Mouse (Mus musculus) embryonic fibroblast, embryonic 13.5 days (primary cell): Measurements from ENCODE around the gene Henmt1. TPM values are rescaled to one million over a fixed set of nuclear protein-coding genes. Genes with fewer than 3 reads are reported as not detected.

Experiments
- H3K27ac ChIP-seq: 2 replicates; pipeline ENCODE4 v1.5.1; 2012; ENCODE audit warnings: low read length, control low read depth, inconsistent platforms; ENCODE audit not compliant: insufficient read depth
- H3K4me1 ChIP-seq: 2 replicates; pipeline ENCODE4 v1.6.1; 2011; ENCODE audit warnings: low read length; ENCODE audit not compliant: control insufficient read depth, insufficient read depth
- H3K4me3 ChIP-seq: 2 replicates; pipeline ENCODE4 v1.5.1; 2011; ENCODE audit warnings: mild to moderate bottlenecking, control low read depth, low read length; ENCODE audit not compliant: insufficient read depth
- CTCF ChIP-seq: IDR thresholded peaks from 2 replicates; pipeline ENCODE4 v1.5.1; 2011; ENCODE audit warnings: mild to moderate bottlenecking, control low read depth, low read length, moderate library complexity, borderline replicate concordance; ENCODE audit not compliant: insufficient read depth
- POLR2A ChIP-seq: IDR thresholded peaks from 2 replicates; pipeline ENCODE4 v1.6.1; 2011; ENCODE audit warnings: low read depth, mild to moderate bottlenecking, control low read depth, low read length, moderate library complexity
- polyA plus RNA-seq: library from polyadenylated mRNA; stranded (reverse); fragments of >200 nt; gene quantifications from 2 replicates; pipeline ENCODE4 v1.2.4, GENCODE M21; 2011; ENCODE audit warnings: low read depth; ENCODE audit not compliant: missing spikeins, insufficient read length

Henmt1 gene
- polyA plus RNA-seq, 1 experiment, result not detected

DNA sequence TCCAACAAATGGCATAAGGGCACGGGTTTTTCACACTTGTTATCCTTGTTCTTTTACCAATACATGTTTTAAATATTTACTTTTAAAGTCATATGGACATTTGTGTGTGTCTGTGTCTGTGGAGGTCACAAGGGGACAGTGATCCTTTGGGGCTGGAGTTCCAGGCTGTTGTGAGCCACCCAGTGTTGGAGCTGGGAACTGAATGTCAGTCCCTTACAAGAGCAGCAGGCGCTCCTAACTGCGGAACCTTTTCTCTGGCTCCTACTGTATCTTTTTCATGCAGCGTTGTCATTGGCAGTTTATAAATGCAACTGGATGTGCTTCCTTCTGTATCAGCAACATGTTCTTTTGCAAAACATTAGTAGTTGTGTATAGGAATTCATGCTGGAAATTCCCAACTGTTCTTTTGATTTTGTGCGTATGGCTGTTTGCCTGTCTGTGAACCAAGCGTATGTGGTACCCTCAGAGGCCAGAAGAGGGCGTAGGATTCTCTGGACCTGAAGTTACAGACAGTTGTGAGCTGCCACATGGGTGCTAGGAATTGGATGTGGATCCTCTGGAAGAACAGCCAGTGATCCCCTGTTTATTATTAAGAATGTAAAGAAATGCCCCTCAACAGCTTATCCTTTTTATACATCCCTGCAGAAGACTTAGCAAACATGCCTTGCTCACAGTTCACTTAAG, 24.8 kb downstream of the Henmt1 start:
- no peak overlapping the region for H3K27ac ChIP-seq
- H3K4me1 ChIP-seq, result peaks cover 6% of the 10 kb centered on the region; the same call in 1 of the 2 replicates
- no peak overlapping the region for H3K4me3 ChIP-seq
- TF ChIP-seq POLR2A (no peak), CTCF (no peak)

DNA sequence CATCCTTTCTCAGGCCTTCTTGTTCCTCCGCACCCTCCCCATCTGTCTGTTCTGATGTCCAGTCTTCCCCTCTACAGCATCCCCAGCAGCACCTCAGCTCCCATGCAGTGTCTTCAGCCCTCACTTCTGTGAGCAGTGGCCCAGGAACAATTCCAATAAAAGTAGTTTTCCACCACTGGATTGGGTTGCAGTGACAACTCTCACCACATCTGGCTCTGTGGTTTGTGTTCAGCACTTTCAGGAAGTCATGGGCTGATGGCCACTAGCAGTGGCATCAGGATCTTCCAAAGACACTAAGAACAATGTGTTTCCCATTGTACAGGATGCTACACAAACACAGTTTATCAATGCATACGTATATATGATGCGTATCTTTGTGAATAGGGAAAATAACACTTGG, 26.4 kb downstream of the Henmt1 start:
- Histone ChIP-seq H3K4me3 (no peak overlapping the region), H3K4me1 (no peaks in the 10 kb centered on the region), H3K27ac (no peak overlapping the region)
- no peak for TF ChIP-seq CTCF
- TF ChIP-seq POLR2A, result no peak

DNA sequence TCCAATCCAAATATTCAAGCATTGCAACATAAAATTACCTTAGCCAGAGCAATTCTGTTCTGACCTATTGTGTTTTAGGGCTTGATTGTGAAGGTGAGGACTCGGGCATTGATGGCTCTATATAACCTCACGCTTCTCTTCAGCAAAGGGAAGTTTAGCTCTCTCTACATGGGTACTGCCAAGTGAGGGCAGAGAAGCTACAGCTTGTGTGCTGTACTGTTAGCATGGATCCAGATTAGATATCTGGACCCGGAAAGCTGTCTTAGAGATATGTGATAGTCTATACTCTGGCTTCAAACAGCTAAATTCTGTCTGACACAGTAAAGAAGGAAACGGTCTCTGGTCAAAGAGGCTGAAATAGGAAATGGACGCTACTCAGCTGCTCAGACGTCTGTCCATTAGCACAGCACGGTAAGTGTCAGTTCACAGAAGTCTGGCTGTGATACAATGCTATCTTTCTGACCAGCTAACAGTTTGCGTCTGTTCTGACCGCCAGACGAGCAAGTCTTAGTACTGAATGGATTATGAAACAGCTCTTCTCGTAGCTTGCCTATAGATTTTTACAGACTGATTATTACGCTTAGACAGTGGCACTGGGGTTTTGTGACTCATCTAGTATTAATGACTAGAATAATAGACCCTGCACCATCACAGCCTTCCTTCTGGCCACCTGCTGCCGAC, 34.4 kb downstream of the Henmt1 start:
- TF ChIP-seq POLR2A (no peak), CTCF (no peak)
- Histone ChIP-seq H3K4me3 (no peak overlapping the region), H3K27ac (no peak overlapping the region), H3K4me1 (peaks cover 5% of the 10 kb centered on the region; the same call in 1 of the 2 replicates)

DNA sequence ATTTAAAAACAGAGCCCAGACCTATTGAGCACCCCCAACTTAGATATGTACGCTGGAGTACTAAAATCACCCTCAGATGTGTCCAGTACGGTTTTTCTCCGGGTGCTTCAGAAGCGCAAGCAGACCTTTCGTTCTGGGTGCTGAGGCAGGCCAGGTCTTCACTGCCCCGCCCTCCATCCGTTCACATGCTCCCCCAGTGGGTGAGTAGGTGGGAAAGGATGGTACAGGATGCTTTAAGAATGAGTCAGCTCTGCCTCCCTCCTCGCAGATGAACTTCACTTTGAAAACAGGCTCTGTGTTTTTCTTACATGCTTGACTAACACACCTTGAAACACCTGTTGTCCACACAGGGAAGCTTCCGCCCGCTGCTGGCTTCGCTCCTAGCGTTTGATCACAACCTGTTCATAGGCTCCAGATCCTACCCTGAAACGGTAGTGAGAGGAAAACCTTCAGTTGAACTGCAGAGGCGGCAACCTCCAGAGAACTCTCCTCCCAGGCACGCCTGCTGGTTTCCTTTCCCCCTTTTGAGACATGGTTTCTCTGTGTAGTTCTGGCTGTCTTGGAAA, 35.3 kb downstream of the Henmt1 start:
- Histone ChIP-seq H3K27ac (no peak overlapping the region), H3K4me3 (no peak overlapping the region), H3K4me1 (peaks cover 5% of the 10 kb centered on the region; the same call in 1 of the 2 replicates)
- TF ChIP-seq CTCF (no peak), POLR2A (no peak)

DNA sequence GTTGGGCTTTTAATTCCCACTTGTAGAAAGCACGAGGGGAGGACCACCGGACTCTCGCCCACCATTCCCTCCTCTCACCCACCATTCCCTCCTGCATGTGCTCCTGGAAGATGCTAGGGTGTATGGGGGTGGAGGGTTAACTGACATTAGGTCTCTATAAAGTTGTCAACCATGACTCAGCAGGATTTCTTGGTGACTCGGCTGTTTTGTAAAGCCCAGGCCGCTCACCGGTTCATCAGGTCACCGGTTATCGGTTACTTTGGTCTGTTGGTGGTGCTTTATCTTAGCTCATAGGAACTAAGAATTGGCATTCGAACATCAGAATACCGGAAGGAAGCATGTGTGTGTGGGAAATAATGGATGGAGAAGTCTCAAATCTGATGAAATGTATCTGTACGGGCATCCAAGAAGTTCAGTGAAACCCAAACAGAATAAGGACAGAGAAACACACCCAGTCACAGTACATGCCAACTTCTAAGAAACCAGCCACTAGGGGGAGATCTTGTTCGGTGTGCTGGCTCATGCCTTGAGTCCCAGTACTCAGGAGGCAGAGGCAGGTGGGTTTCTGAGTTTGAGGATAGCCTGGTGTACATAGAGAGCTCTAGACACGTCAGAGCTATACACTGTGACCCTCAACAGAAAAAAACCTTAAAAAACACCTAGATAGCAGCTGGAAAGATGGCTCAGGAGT, 37.8 kb downstream of the Henmt1 start:
- TF ChIP-seq CTCF (no peak), POLR2A (no peak)
- Histone ChIP-seq H3K4me3 (no peak overlapping the region), H3K4me1 (peaks cover 5% of the 10 kb centered on the region; the same call in 1 of the 2 replicates), H3K27ac (no peak overlapping the region)

DNA sequence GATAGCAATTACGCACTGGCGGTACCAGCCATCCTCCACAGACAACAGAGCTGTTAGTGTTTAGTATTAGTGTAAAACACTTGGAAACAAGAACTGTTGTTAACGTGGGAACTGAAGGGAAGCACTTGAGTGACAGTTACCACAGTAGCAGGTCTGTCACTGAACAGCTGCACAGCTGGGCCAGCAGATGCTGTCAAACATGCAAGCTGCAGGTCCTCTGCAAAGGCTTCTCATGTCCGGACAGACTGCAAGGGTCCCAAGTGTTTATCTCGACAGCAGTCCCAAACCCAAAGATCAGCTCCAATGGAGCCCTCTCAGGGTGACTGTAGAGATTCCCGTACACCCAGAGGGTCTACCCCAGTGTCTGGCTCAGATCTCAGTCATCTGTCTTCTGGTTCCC, 42.3 kb downstream of the Henmt1 start:
- Histone ChIP-seq H3K27ac (no peak overlapping the region), H3K4me3 (no peak overlapping the region), H3K4me1 (no peaks in the 10 kb centered on the region)
- TF ChIP-seq POLR2A, result no peak

DNA sequence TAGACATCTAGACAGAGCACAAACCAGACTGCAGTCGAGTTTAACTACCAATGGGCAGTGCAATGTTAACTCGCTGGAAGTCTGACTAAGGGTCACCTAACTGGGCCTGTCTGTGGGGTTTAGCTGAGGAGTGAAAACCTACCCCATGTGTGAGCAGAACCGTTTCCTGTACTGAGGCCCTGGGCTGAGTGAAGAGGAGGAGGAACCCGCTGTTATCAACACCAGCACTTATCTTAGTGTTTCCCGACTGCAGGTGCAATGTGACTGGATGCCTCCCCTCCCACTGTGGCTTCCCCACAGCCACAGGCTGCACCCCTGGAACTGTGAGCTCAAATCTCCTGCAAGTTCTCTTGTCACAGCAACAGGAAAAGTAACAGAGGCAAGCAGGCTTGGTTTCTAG, 44.3 kb downstream of the Henmt1 start:
- H3K4me3 ChIP-seq, result no peak overlapping the region
- no peak for TF ChIP-seq POLR2A
- no peak for TF ChIP-seq CTCF
- H3K27ac ChIP-seq, result no peak overlapping the region
- H3K4me1 ChIP-seq, result no peaks in the 10 kb centered on the region

DNA sequence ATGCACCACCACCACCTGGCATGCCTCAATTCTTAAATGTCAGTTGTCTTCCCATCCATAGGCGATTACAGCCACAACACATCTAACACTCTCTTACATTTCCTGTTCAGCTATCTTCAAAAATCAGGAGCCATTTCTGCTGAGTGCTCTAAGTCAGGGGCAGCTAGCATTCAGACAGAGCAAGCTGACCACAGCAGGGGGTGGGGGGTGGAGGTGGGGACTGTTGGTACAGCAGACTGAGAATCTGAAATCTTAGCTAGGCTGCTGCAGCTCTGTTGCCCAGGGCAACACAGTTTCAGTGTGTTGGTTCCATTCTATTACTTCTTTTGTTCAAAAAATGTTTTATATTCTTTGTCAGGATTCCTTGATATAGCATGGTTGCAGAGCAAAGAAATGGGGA, 46.9 kb downstream of the Henmt1 start:
- Histone ChIP-seq H3K4me3 (no peak overlapping the region), H3K27ac (no peak overlapping the region), H3K4me1 (no peaks in the 10 kb centered on the region)
- TF ChIP-seq POLR2A (no peak), CTCF (no peak)

DNA sequence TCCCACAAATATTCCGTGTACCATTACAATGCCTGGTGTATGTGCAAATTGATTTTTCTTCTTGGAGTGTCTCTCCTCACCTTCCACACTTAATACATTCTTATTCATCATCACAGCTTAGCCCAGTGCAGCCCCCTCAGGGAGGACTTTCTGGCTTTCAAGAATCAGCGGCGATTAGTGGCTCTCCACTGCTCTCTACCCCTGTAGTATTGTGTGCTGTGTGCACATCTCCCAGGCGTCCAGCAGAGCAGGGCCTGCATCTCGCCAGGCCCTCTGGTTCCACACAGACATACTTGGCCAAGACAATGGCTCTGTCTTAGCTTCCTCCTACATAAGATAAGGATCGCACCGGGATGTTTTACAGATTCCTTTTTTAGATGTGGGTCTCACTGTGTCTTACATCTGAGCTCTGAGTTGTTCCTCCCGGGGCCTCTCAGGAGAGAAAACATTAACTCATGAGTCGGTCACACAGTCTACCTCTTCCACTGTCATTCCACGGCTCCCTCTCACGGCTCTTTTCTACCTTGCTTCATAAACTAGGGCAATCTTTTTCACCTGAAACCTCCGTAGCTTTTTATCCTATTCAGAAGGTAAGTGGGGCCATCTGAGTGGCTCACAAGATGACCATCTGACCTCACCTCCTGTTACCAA, 47.5 kb downstream of the Henmt1 start:
- TF ChIP-seq CTCF (no peak), POLR2A (no peak)
- Histone ChIP-seq H3K27ac (no peak overlapping the region), H3K4me1 (no peaks in the 10 kb centered on the region), H3K4me3 (no peak overlapping the region)
